Mouse (Mus musculus) layer of hippocampus, adult 8-10 months (tissue): ENCODE results near the gene Anapc2. TPM values are rescaled to one million over a fixed set of nuclear protein-coding genes. Genes with fewer than 3 reads are reported as not detected.

Experiments used
- DNase-seq, 2 experiments: peaks; one replicate each; pipeline ENCODE4 v3.0.0; 2022; ENCODE audit warnings: low spot score in 2 of 2
- total RNA-seq, 4 experiments: library from RNA; stranded (reverse); gene quantifications; 2 replicates each; pipeline ENCODE4 v1.2.4; 2022

The Anapc2 gene
- 100 to 1,000 TPM in 2 of 4 experiments, 10 to 100 TPM in 2; 87.9 to 110 (median 99.0) TPM for total RNA-seq

DNA sequence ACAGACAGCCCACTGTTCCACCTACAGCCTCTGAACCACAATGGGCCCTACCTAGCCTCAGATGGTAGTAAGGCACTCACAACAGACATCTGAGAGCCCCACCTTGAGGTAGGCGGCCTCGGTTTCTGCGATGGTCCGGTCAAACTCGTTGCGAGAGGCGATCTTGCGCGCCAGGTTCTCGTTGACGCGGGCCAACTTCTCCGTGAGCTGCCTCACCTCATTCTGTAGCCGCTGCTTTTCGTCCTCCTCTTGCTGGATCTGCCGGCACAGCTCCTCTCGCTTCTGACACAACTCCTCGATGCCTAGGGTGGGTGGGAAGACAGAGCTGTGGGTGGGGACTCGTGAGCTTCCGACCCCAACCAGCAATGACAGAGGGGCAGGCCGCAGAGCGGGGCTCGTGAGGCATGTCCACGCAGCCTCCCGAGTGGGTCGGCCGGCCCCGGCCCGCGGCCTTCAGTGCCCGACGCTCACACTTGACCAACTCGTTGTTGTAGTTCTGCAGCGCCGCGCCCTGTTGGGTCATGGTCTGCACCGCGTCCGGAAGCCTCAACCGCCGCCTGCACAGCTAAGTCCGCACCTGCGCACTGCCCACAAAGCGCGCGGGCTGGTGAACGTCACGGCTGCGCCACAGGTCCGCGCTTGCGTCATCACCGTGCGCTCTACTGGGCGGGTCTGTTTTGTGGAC is at the start of gene Anapc2, which contains the start of gene Ssna1:
Gene Anapc2, plus strand, starts transcription at position 652 of the 685 bp plus-strand sequence.
Gene Ssna1, minus strand, starts transcription at position 612 of the 685 bp plus-strand sequence.
- peak; percentile 95 to 97 for DNase-seq

DNA sequence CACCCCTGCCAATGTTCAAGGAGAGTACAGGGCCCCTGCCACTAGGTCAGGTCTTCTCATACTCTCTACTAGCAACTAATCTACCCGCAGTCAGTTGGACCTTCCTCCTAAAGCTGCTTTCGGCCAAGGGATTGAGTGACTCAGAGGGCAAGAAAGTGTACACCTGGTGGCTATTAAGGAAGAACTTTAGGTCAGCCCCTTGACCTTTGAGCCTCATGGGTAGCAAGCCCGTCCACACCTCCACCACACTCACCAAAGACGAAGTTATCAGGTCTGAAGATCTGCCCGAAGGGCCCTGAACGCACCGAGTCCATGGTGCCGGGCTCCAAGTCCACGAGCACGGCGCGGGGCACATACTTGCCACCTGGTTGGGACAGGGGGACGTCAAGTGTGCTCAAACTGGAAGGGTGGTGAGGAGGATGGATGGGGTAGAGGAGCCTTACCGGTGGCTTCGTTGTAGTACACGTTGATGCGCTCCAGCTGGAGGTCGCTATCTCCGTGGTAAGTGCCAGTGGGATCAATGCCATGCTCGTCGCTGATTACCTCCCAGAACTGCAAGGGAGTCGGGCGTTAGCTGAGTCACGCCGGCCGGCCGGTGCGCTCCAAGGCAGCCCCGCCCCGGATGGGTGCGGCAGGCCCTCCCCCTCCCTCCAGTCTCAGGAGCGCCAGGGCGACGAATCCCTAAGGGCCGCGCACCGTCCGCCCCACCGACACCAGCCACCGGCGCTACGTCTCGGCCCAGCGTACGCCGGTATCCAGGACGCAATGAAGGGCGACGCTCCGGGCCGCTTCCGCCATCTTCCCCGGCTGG is 48.4 kb upstream of the Anapc2 start:
- peak; percentile 67 for DNase-seq

- DNase-seq, result no peak
These were observed 47.8 kb upstream of the Anapc2 start, which contains the start of gene Tubb4b for GRCm38 (mm10) chr2:25224492-25224765. Gene Tubb4b, minus strand, starts transcription at chr2:25224702.

DNA sequence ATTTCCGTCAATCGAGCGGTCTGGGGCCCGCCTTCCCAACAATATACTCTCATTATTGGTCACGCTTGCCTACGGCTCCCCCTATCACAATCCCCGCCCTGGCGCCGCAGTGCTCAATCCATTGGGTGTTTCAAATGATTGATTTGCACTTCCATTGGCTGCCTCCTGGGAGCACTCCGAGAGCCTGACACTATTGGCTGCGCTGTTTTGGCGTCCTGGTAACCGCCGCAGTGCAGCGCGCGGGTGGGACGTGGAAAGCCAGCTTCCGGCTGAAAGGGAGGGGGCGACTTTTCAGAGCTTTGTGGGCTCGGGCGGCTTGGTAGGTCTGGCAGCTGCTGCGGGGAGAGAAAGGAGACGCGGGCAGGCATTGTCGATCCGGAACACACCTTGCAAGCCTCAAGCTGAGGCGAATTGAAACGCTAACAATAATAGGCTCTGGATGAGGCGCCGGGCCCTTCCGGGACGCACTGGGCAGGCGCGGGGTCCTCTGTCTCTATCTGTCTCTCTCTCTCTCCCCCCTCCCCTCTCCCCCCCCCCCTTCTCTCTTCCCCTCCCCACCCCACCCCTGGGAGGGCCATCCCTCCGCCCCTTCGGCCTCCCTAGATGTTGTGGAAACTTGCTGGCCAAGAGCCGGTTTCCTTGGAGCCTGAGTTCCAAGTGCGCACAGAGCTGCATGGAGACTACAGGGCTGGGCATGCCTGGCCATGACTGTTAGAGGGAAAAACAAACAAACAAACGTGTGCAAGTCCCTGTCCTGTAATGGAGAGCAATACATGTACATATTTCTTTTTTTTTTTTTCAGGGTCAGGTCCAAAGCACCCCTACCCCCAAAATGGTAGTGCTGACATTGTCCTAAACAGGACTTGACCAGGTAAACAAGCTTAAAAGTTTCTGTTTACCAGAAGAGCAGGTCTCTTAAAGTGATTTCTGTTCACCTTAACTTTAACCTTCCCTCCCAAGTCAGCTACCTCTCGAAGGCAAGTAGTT is 47.2 kb upstream of the Anapc2 start:
- peak; percentile 99 to 100 for DNase-seq

GRCm38 (mm10) chr2:25225811-25226379 is 46.4 kb upstream of the Anapc2 start:
- no peak for DNase-seq

DNA sequence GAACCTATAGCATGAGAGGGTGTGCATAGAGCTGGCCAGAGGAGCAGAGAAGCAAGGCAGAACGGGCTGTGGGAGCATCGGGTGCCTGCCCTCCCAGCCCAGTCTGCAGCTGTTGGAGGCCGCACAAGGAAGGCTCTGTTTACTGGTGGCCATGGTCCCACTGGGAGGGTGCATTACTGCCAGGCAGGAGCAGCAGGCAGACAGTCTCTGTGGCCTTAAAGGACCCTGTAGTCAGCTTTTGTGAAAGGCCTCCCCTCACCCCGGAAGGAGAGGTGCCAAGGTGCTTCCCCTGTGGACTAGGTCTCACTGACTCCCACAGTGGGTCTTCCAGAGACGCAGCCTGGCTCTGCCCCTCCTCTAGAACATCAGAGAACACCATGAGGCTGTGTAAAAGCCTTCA is 45.4 kb upstream of the Anapc2 start:
- DNase-seq, result peak; percentile 66 to 74

DNA sequence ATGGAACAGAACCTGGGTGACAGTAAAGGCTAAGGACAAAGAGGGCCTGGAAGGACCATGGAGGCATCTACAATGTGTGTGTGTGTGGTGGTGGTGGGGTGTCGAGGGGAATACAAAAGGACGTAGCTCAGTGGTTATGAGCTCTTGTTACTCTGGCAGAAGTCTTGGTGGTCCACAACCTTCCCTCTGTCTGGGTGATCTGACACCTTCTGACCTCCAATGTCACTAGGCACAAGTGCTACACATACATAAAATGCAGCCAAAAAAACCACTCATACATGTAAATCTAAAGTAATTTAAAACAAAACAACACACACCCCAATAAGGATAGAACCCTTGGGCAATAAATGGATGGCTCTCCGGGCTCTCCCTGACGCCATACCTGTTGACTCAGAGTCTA is 44.9 kb upstream of the Anapc2 start:
- no peak for DNase-seq

DNA sequence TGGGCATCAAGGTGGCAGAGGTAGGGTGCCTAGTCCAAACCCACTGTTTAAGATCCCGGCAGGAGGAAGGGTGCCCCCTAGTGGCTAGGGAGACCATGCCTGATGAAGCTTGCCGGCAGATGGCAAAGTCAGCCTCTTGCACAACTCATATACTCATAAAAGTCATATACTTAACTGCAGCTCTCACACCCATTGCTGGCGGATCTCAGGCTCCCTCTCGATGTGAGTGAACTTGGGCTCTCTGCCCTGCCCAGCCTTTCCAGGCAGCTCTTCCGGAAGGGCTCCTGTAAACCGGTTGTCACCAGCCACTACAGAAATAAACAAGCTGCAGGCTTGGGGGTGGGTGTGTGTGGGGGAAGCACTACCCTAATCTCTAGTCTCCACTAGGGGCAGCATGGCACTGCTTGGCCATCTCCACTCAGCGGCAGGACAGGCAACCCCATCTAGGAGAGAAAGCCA is 43.8 kb upstream of the Anapc2 start:
- peak; percentile 85 to 88 for DNase-seq

DNA sequence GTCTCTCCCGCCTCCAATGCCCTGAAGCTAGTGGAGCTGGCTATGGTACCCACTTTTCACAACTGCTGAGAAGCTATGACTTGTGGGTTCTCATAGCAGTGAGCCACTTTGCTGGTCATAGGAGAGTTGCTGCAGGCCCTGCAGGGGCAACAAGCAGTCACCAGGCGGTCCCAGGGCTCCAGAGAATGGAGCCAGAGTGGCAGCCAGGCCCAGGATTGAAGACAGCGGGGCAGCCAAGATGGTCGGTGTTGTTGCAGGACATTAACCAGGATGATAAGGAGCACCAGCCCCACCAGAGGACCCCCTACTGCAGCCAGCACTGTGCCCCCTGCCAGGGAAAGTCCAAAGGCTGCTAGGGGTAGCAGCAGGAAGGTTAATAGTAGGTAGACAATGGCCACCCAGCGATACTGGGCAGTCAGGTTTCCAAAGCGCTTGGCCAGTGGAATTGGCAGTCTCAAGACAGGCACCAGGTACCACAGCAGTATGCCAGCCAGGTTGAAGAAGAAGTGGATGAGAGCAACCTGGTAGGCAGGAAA is 43.2 kb upstream of the Anapc2 start:
- DNase-seq, result no peak

- no peak for DNase-seq
These were observed 42.7 kb upstream of the Anapc2 start for GRCm38 (mm10) chr2:25229582-25229981.

- DNase-seq, result no peak
These were observed 41.7 kb upstream of the Anapc2 start for GRCm38 (mm10) chr2:25230581-25230980.

- DNase-seq, result no peak
These were observed 41.2 kb upstream of the Anapc2 start for GRCm38 (mm10) chr2:25231038-25231437.

- DNase-seq, result no peak
These were observed 38.9 kb upstream of the Anapc2 start for GRCm38 (mm10) chr2:25233421-25233820.

DNA sequence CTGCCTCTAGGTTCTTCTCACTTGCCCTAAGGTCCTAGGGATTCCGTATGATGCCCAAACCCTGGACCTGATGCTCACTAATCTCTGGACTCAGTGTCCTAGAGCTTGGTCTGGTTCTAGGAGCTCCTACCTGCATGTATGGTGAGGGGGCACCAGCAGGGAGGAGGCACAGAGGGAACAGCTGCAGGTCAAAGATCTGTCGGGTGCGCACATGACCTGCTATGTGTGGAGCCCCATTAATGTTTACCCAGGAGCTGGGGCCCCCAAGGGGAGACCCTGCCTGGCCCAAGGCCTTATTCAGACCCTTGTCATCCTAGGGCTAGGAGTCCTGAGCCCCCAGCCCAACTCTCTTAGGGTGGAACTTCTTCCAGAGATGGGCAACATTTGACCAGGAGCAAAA is 38.2 kb upstream of the Anapc2 start, which contains the start of gene Slc34a3:
Gene Slc34a3, minus strand, starts transcription at position 315 of the 400 bp plus-strand sequence.
- no peak for DNase-seq

GRCm38 (mm10) chr2:25234551-25235220 is 37.6 kb upstream of the Anapc2 start:
- no peak for DNase-seq

DNA sequence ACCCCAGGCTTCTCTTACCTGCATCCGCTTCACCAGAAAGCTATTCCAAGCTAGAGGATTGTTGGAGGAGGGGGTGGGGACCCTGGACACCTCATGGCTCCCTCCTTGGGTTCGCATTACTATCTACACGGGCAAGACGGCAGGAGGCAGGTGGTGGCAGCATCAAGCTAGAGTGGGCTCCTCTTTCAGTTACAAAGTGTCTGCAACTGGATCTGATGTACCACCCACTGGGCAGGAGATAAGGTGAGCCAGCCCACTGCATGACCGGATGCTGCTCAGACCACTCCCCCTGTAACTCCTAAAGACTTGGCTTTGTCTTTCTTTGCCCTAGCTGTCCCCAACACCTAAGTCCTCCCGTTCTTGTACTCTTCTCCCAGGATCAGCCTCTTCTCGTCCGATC is 35.7 kb upstream of the Anapc2 start, which contains the start of gene Rnf224:
Gene Rnf224, minus strand, starts transcription at position 174 of the 400 bp plus-strand sequence.
- DNase-seq, result no peak

DNA sequence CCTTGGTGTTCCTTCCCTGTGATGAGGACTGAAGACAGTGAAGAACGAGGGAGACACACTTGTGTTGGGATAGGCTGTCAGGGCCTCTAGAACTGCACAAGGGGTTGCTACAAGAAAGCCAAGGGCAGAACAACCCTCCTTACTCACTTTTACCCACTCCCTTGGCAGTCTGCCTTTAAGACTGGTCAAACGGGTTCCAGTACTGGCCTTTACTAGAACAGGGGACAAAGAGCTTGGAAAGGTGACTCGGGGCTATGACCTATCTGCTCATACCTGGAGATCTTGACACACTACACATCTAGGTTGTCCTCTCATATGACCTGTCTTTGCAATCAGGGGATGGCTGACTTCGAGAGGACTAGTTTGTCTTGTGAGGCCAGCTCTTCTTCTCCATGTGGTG is 34.8 kb upstream of the Anapc2 start:
- no peak for DNase-seq

GRCm38 (mm10) chr2:25238106-25238505 is 34.2 kb upstream of the Anapc2 start:
- DNase-seq, result no peak

- DNase-seq, result no peak
These were observed 32.5 kb upstream of the Anapc2 start for GRCm38 (mm10) chr2:25239766-25240165.

- DNase-seq, result no peak
These were observed 32.0 kb upstream of the Anapc2 start for GRCm38 (mm10) chr2:25240310-25240709.
